Mouse (Mus musculus): ENCODE results near the gene Rnf152.

The Rnf152 gene

DNA sequence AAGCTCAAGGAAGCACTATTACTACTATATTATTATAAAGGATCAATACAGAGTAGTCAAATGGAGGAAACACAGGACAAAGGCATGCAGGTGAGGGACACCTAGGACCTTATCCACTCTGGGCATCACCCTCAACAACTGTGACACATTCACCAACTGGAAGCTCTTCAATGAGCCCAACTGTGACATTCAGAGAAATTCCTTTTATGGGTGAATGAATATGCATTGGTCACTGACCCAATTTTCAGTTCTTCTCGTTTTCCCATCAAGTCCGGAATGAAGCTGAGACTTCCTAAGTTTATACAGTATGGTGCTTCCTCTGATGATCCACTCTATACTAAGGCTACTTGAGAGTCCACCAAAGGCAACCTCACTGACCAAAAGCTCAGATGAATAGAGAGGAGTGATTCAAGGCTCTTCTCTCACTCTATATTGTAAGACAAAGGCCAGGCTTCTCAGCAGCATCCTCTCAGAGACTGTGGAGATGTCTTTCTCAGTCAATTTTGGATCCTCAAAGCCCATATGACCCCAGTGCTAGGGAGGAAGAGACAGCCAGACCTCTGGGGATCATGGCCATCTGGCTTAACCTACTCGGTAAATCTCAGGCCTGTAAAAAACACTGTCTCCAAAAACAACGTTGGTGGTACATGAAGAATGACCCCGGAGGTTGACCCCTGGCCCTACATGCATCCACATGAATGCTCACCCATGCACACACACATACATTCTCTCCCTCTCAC is 25.8 kb downstream of the Rnf152 start:
- Histone ChIP-seq H3K4me1 (replicated peaks; ENCODE audit: low read depth, low read length) (peaks cover 3% of the 10 kb centered on the region; the same call in 1 of the 2 replicates), H3K4me3 (replicated peaks; ENCODE audit: low read length) (no peak overlapping the region), H3K27me3 (ENCODE audit: insufficient read depth, low read length) (no peaks in the 10 kb centered on the region), H3K9me3 (ENCODE audit: low read length) (no peaks in the 10 kb centered on the region), H3K36me3 (ENCODE audit: insufficient read depth, low read length) (no peaks in the 10 kb centered on the region)
- TF ChIP-seq POU5F1 (IDR thresholded peaks at IDR 0.05; ENCODE audit: borderline replicate concordance, low read length) (no peak), NANOG (IDR thresholded peaks at IDR 0.05; ENCODE audit: borderline replicate concordance, low read length) (no peak), CTCF (conservative IDR thresholded peaks at IDR 0.05; ENCODE audit: low read length) (no peak)

DNA sequence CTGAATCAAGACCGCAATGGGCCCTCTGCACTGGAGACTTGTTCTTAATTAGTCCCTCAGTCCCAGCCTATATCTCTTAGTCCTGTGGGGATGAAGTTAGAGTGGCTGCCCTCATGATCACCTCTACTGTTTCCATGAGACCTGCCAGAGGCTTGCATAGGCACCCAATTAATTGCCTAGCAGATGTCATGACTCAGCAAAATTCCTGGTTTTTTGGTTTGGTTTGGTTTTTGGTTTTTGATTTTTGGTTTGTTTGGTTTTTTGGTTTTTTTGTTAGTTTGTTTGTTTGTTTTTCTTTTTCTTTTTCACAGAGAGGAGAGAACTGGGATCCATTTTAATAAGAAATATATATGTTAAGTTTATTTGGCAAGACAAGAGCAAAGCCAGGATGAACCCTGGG is 28.7 kb downstream of the Rnf152 start:
- no peak overlapping the region for H3K4me3 ChIP-seq (replicated peaks; ENCODE audit: low read length)
- no peaks in the 10 kb centered on the region for H3K9me3 ChIP-seq (ENCODE audit: low read length)
- H3K4me1 ChIP-seq (replicated peaks; ENCODE audit: low read depth, low read length) = peaks cover 3% of the 10 kb centered on the region; the same call in 1 of the 2 replicates
- TF ChIP-seq POU5F1 (IDR thresholded peaks at IDR 0.05; ENCODE audit: borderline replicate concordance, low read length) (no peak), CTCF (conservative IDR thresholded peaks at IDR 0.05; ENCODE audit: low read length) (no peak), NANOG (IDR thresholded peaks at IDR 0.05; ENCODE audit: borderline replicate concordance, low read length) (no peak)
- H3K27me3 ChIP-seq (ENCODE audit: insufficient read depth, low read length) = no peaks in the 10 kb centered on the region
- H3K36me3 ChIP-seq (ENCODE audit: insufficient read depth, low read length) = no peaks in the 10 kb centered on the region

DNA sequence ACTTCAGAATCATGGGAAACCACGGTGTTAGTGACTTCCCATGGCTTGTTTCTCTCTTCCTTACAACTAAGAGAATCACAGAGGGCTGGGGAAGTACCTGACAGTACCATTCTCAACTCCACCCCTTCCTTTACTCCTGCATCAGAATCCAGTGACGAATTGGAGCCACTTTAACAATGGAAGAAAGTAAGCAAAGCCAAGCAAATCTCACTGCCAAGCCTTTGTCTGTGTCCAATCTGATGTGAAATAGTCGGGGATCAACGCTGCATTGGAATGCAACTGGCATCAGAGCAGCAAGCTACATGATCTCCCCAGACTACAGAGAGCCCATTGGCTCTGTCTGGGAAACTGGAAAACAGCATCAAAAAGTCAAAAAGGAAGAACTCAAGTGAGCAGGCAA is 31.9 kb downstream of the Rnf152 start:
- H3K4me3 ChIP-seq (replicated peaks; ENCODE audit: low read length) = no peak overlapping the region
- H3K27me3 ChIP-seq (ENCODE audit: insufficient read depth, low read length) = no peaks in the 10 kb centered on the region
- H3K4me1 ChIP-seq (replicated peaks; ENCODE audit: low read depth, low read length) = peaks cover 3% of the 10 kb centered on the region; the same call in 1 of the 2 replicates
- H3K36me3 ChIP-seq (ENCODE audit: insufficient read depth, low read length) = no peaks in the 10 kb centered on the region
- TF ChIP-seq POU5F1 (IDR thresholded peaks at IDR 0.05; ENCODE audit: borderline replicate concordance, low read length) (no peak), CTCF (conservative IDR thresholded peaks at IDR 0.05; ENCODE audit: low read length) (no peak), NANOG (IDR thresholded peaks at IDR 0.05; ENCODE audit: borderline replicate concordance, low read length) (no peak)
- peaks cover 27% of the 10 kb centered on the region for H3K9me3 ChIP-seq (ENCODE audit: low read length)

DNA sequence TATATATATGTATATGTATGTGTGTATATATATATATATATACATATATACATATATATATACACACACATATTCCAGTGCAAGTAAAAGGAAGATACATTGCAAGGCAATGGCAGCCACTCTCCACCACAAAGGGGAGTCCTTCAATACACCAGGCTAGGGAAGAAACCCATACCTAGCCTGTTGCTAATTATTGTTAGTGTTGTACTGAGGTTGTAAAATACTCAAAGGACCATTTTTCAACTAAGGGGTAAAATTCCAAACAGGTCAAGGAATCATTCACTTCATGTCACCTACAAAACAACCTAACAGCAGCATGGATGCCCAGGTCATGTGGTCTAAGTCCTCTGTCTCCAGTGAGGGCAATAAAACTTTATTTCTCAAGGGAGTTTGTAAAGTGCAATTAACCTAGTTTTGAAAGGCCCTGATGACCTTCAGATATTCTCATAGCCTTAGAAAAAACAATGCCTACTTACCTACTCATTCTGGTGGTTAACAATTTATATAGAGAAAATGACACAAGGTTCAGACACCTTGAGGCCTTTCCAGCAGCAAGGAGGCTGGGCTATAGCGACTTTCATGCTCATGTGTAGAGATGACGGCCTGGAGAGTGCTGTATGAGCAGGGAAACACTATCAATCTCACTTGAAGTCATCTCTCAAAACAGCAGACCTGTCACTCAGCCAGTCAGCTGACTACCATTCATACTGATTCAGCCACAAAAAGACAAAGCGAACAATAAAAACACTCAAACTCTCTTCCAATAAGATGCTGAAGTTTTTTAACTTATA is 42.3 kb downstream of the Rnf152 start:
- peaks cover 14% of the 10 kb centered on the region; the same call in 1 of the 2 replicates for H3K9me3 ChIP-seq (ENCODE audit: low read length)
- no peaks in the 10 kb centered on the region for H3K27me3 ChIP-seq (ENCODE audit: insufficient read depth, low read length)
- TF ChIP-seq NANOG (IDR thresholded peaks at IDR 0.05; ENCODE audit: borderline replicate concordance, low read length) = no peak
- no peak for TF ChIP-seq CTCF (conservative IDR thresholded peaks at IDR 0.05; ENCODE audit: low read length)
- no peak for TF ChIP-seq POU5F1 (IDR thresholded peaks at IDR 0.05; ENCODE audit: borderline replicate concordance, low read length)
- no peaks in the 10 kb centered on the region for H3K36me3 ChIP-seq (ENCODE audit: insufficient read depth, low read length)
- no peaks in the 10 kb centered on the region for H3K4me1 ChIP-seq (replicated peaks; ENCODE audit: low read depth, low read length)
- no peak overlapping the region for H3K4me3 ChIP-seq (replicated peaks; ENCODE audit: low read length)

DNA sequence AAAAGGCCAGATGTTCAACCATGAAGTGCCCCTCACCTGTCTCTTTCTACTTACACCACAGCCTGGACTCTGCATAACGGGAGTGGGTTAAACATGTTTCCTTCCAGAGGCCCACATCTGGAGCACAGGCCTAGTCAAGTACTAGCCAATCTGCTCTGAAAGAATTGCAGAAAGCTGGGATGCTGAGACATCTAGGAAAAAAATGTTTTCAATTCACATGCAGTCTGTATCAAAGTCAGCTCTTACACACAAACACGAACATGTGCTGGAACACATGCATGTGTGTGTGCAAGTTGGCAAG is 44.0 kb downstream of the Rnf152 start:
- no peaks in the 10 kb centered on the region for H3K4me1 ChIP-seq (replicated peaks; ENCODE audit: low read depth, low read length)
- H3K36me3 ChIP-seq (ENCODE audit: insufficient read depth, low read length) = no peaks in the 10 kb centered on the region
- no peak overlapping the region for H3K4me3 ChIP-seq (replicated peaks; ENCODE audit: low read length)
- H3K27me3 ChIP-seq (ENCODE audit: insufficient read depth, low read length) = no peaks in the 10 kb centered on the region
- TF ChIP-seq POU5F1 (IDR thresholded peaks at IDR 0.05; ENCODE audit: borderline replicate concordance, low read length) (no peak), CTCF (conservative IDR thresholded peaks at IDR 0.05; ENCODE audit: low read length) (no peak), NANOG (IDR thresholded peaks at IDR 0.05; ENCODE audit: borderline replicate concordance, low read length) (no peak)
- peaks cover 26% of the 10 kb centered on the region for H3K9me3 ChIP-seq (ENCODE audit: low read length)

DNA sequence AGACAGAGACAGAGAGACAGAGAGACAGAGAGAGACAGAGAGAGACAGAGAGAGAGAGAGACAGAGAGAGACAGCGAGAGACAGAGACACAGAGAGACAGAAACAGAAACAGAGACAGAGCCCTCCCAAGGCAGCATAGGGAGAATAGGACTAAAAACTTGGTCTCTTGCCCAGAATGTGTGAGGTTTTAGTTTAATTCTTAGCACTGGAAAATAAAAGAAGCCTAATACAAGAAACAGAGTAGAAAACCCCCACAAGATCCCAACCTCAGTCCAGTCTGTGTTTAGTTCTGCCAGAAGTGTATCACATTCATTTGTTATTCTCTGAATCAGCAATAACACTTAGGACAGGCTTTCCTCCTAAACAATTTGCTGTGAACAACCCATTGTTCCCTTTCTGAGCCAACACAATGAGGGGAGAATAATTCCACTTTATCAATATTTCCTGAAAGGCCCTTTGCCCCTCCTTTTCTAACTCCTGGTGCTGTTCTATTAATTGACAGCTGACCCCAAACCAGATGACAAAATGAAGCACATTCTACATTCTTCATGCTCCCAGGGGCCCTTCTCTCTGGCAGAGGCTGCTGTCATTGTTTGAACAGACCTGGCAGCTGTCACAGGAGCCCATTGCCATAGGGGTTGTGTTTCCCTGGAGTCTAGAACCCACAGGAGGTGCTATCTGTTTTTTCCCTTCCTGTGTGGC is 44.5 kb downstream of the Rnf152 start:
- Histone ChIP-seq H3K36me3 (ENCODE audit: insufficient read depth, low read length) (no peaks in the 10 kb centered on the region), H3K4me3 (replicated peaks; ENCODE audit: low read length) (no peak overlapping the region), H3K4me1 (replicated peaks; ENCODE audit: low read depth, low read length) (no peaks in the 10 kb centered on the region), H3K27me3 (ENCODE audit: insufficient read depth, low read length) (no peaks in the 10 kb centered on the region), H3K9me3 (ENCODE audit: low read length) (peaks cover 31% of the 10 kb centered on the region)
- TF ChIP-seq POU5F1 (IDR thresholded peaks at IDR 0.05; ENCODE audit: borderline replicate concordance, low read length) (no peak), CTCF (conservative IDR thresholded peaks at IDR 0.05; ENCODE audit: low read length) (no peak), NANOG (IDR thresholded peaks at IDR 0.05; ENCODE audit: borderline replicate concordance, low read length) (no peak)

DNA sequence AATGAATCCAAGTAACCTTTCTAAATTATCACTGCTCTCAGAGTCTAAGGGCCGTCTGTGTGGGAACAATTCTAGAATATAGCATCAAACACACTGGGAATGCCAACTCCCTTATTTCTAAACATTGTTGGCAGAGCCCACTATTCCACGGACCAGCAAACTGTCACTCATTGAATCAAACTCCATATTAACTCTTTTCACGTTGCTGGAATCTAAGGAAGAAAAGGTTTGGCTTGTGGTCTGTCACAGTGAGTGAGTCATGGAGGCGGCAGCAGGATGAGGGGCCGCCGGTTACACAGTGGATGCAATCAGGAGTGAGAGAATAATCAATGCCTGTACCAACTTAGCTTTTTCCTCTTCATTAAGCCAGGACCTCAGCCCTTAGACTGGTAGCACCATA is 54.3 kb downstream of the Rnf152 start:
- Histone ChIP-seq H3K4me3 (replicated peaks; ENCODE audit: low read length) (no peak overlapping the region), H3K27me3 (ENCODE audit: insufficient read depth, low read length) (no peaks in the 10 kb centered on the region), H3K4me1 (replicated peaks; ENCODE audit: low read depth, low read length) (no peaks in the 10 kb centered on the region), H3K9me3 (ENCODE audit: low read length) (peaks cover 16% of the 10 kb centered on the region), H3K36me3 (ENCODE audit: insufficient read depth, low read length) (no peaks in the 10 kb centered on the region)
- TF ChIP-seq NANOG (IDR thresholded peaks at IDR 0.05; ENCODE audit: borderline replicate concordance, low read length) = no peak
- TF ChIP-seq POU5F1 (IDR thresholded peaks at IDR 0.05; ENCODE audit: borderline replicate concordance, low read length) = no peak
- TF ChIP-seq CTCF (conservative IDR thresholded peaks at IDR 0.05; ENCODE audit: low read length) = no peak

DNA sequence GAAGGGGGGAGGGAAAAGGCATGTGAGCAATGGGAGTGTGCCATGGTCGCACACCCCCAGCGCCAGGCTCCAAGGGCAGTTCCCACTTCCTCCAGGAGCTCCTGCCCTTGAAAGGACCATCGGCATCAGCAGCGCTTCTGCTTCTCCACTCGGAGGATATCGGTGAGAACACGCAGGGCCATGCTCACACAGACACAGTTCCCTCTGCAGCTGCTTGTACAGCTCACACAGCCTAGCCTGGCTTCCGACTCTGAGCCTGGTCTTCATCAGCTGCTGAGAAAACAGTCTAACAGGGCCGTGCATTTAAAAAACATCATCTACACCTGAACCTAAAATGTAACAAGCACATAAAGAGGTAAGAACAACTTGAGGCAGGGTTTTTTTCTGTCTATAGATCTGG is 54.7 kb downstream of the Rnf152 start:
- H3K27me3 ChIP-seq (ENCODE audit: insufficient read depth, low read length) = no peaks in the 10 kb centered on the region
- no peak overlapping the region for H3K4me3 ChIP-seq (replicated peaks; ENCODE audit: low read length)
- no peaks in the 10 kb centered on the region for H3K4me1 ChIP-seq (replicated peaks; ENCODE audit: low read depth, low read length)
- peaks cover 12% of the 10 kb centered on the region for H3K9me3 ChIP-seq (ENCODE audit: low read length)
- H3K36me3 ChIP-seq (ENCODE audit: insufficient read depth, low read length) = no peaks in the 10 kb centered on the region
- TF ChIP-seq NANOG (IDR thresholded peaks at IDR 0.05; ENCODE audit: borderline replicate concordance, low read length) (no peak), POU5F1 (IDR thresholded peaks at IDR 0.05; ENCODE audit: borderline replicate concordance, low read length) (no peak), CTCF (conservative IDR thresholded peaks at IDR 0.05; ENCODE audit: low read length) (no peak)
